Mouse (Mus musculus): Measurements from ENCODE around the gene Vmn1r112. TPM values are rescaled to one million over a fixed set of nuclear protein-coding genes. Genes with fewer than 3 reads are reported as not detected.
"Not testable (repeated sequence)": the region's sequence is repeated elsewhere in the genome, so short reads cannot be mapped to it uniquely, and the experiment has no call there.

Vmn1r112 gene
- not detected for total RNA-seq (2022)

GRCm38 (mm10) chr7:20770885-20771284 is at the start of gene Vmn1r112:
Vmn1r112 (plus strand) TSS chr7:20771185.
- DNase-seq: not testable (repeated sequence)

GRCm38 (mm10) chr7:20730524-20730923 is 40.5 kb upstream of the Vmn1r112 start, which contains the start of gene Gm10668:
Gm10668 (minus strand) TSS chr7:20730624.
- not testable (repeated sequence) for DNase-seq

- DNase-seq: not testable (repeated sequence)
Measured at GRCm38 (mm10) chr7:20786985-20787384, 16.0 kb downstream of the Vmn1r112 start, which contains the start of gene Vmn1r113. Vmn1r113 (plus strand) TSS chr7:20787285.

- DNase-seq: not testable (repeated sequence)
Measured at GRCm38 (mm10) chr7:20812086-20812485, 41.1 kb downstream of the Vmn1r112 start, which contains the start of gene Vmn1r114. Vmn1r114 (minus strand) TSS chr7:20812186.

Other genes with a start within 250 kb of the Vmn1r112 start
- not detected for gene Vmn1r104, start 237.3 kb upstream of the Vmn1r112 start, total RNA-seq (2022)
- gene Gm5726, start 225.4 kb upstream of the Vmn1r112 start, total RNA-seq (2022): not detected
- not detected for gene Gm4141, start 194.9 kb upstream of the Vmn1r112 start, total RNA-seq (2022)
- not detected for gene Gm4513, start 172.2 kb upstream of the Vmn1r112 start, total RNA-seq (2022)
- gene Vmn1r107, start 102.3 kb upstream of the Vmn1r112 start, total RNA-seq (2022): not detected
- not detected for gene Vmn1r111, start 68.0 kb upstream of the Vmn1r112 start, total RNA-seq (2022)
- not detected for gene Gm10668, start 40.6 kb upstream of the Vmn1r112 start, total RNA-seq (2022)
- gene Vmn1r113, start 16.1 kb downstream of the Vmn1r112 start, total RNA-seq (2022): not detected
- gene Vmn1r114, start 41.0 kb downstream of the Vmn1r112 start, total RNA-seq (2022): not detected
- gene Vmn1r115, start 73.8 kb downstream of the Vmn1r112 start, total RNA-seq (2022): not detected
- gene Vmn1r116, start 101.1 kb downstream of the Vmn1r112 start, total RNA-seq (2022): not detected
- not detected for gene Vmn1r117, start 112.9 kb downstream of the Vmn1r112 start, total RNA-seq (2022)
- gene Vmn1r118, start 141.2 kb downstream of the Vmn1r112 start, total RNA-seq (2022): not detected
- gene Vmn1r119, start 241.3 kb downstream of the Vmn1r112 start, total RNA-seq (2022): not detected

Data from adrenal gland, adult 8-10 months (tissue).